Mouse (Mus musculus) CD8-positive naive resting alpha-beta T cell, adult 57 days (primary cell): ENCODE data around the gene Gldn. TPM values are rescaled to one million over a fixed set of nuclear protein-coding genes. Genes with fewer than 3 reads are reported as not detected.

Source experiments
- total RNA-seq: library from RNA; stranded (reverse); gene quantifications from one replicate; pipeline ENCODE4 v1.2.4, GENCODE M21; 2023

Gldn gene
- not detected for total RNA-seq

GRCm38 (mm10) chr9:54286331-54286987, at the start of gene Gldn:
Gene Gldn (plus strand): TSS chr9:54286486.

GRCm38 (mm10) chr9:54268010-54268409, 18.3 kb upstream of the Gldn start, which contains the start of gene Cyp19a1:
Gene Cyp19a1 (minus strand): TSS chr9:54268110.

Other genes starting within 250 kb of the Gldn start
- not detected for gene Tnfaip8l3, start 218.1 kb upstream of the Gldn start, total RNA-seq
- gene Cyp19a1, start 18.4 kb upstream of the Gldn start, total RNA-seq, result not detected
- gene Dmxl2, start 215.1 kb downstream of the Gldn start, total RNA-seq, result 0.49 TPM